Mouse (Mus musculus): ENCODE data around the gene Agtr2.
"Not testable (repeated sequence)": the region's sequence is repeated elsewhere in the genome, so short reads cannot be mapped to it uniquely, and the experiment has no call there.

Gene Agtr2

DNA sequence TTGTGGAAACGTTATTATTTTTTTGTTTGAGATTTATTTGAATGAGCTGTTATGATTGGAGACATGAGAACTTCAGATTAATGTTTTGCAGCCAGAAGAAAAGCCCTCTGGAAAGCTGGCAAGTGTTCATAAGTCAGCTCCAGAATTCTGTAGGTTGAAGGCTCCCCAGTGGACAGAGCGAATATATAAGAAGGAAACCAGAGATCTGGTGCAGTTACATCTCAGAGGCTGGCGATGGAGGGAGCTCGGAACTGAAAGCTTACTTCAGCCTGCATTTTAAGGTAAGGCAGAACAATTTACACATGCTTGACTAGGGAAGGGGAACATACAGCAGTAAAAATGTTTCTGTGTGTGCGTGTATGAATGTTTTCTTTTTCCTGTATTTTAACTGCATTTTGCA, at the start of gene Agtr2:
TSS of gene Agtr2 (plus strand) at position 131 of the 400 bp plus-strand sequence.
- no peak for DNase-seq (ENCODE audit: low spot score in 2 of 2)

DNA sequence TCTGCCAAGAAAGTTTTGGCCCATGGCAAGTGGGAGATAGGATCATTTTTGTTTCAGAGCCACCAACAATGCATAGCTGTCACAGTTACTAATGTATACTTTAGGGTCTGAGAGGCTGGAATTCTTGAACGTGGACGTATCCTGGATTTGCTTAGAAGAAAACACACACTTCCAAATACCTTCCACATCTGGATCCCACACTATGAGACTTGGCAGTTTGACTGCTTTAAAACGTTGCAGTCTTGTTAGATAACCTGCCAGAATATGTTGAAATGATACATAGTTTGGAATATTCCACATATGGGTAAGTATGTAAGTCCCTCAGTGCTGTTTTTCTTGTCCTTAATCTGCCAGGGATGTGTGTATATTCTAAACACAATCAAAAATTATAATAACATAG, 31.8 kb upstream of the Agtr2 start:
- DNase-seq (ENCODE audit: low spot score in 2 of 2), result no peak

DNA sequence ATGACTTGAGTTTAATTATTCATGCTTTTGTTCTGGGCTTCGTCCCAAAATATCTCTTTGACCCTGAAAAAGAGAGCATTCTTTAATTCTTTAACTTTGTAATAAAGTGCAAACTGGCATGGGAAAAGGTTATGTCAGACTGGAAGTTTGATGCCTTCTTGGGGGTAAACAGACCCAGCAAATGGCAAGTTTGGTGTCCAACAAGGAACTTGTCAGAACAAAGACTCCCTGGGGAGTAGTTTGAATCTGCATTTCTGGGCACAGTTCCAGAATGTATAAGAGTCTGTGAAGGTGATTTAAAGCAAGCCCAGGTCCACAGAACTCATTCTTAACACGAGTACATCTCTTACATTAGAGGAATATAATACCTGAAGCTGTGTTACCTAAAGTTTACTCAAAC, 3.8 kb downstream of the Agtr2 start:
- DNase-seq (ENCODE audit: low spot score in 2 of 2), result no peak

DNA sequence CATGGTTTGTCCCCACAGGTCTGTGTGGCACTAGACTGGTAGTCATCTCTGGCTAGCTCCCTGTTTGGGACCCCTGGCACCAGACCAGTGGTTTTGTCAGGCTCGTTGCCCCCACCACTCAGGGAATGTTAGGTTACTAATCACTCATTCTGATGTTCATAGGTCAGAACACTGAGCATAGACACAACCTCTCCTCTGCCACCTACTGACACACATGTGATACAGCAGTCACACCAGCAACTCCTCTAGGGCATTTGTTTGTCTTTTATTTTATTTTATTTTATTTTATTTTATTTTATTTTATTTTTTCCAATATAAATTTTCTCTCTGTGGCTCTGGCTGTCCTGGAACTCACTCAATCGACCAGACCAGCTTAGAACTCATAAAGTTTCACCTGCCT, 15.9 kb downstream of the Agtr2 start:
- DNase-seq (ENCODE audit: low spot score in 2 of 2), result no peak

DNA sequence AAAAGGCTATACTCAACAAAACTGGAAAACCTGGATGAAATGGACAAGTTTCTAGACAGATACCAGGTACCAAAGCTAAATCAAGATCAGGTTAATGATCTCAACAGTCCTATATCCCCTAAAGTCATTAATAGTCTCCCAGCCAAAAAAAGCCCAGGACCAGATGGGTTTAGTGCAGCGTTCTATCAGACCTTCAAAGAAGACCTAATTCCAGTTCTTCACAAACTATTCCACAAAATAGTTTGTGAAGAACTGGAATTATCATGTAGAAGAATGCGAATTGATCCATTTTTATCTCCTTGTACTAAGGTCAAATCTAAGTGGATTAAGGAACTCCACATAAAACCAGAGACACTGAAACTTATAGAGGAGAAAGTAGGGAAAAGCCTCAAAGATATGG, 23.0 kb downstream of the Agtr2 start:
- DNase-seq (ENCODE audit: low spot score in 2 of 2), result not testable (repeated sequence)

DNA sequence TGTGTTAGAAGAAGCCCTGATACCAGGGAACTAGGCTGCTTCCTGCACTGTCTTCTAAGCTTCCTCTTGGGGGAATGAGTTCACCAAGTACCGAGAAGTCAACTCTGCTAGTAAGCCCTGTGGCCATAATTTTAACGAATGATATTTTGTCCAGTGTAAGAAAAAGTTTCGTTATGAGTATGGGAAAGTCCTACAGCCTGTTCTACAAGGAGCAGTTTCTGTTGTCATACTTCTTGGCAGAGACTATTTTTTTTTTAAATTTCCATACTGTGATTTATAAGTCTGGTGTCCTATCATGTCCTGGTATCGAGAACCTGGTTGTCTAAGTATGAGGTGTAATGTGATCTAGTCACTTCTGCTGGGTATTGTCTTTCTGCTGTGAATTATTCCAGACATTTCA, 38.2 kb downstream of the Agtr2 start:
- no peak for DNase-seq (ENCODE audit: low spot score in 2 of 2)
